Mouse (Mus musculus) G1E (cell line): ENCODE results near the gene Vps53. TPM values are rescaled to one million over a fixed set of nuclear protein-coding genes. Genes with fewer than 3 reads are reported as not detected.

Source experiments
- ATAC-seq: 2 replicates; pipeline ENCODE4 v1.8.0; 2016; ENCODE audit warnings: mild to moderate bottlenecking; ENCODE audit not compliant: insufficient number of reproducible peaks, poor library complexity, low FRiP score, severe bottlenecking; ENCODE audit errors: extremely low read depth
- DNase-seq: peaks from one replicate; pipeline ENCODE4 v3.0.0; 2012; ENCODE audit warnings: low spot score
- H3K27me3 ChIP-seq: 2 replicates; pipeline ENCODE4 v1.6.1; 2012; ENCODE audit warnings: mild to moderate bottlenecking, low read length, inconsistent platforms; ENCODE audit not compliant: insufficient read depth
- H3K36me3 ChIP-seq: replicated peaks from 2 replicates; pipeline ENCODE3; 2012; ENCODE audit warnings: mild to moderate bottlenecking, inconsistent platforms
- H3K4me1 ChIP-seq: 2 replicates; pipeline ENCODE4 v1.6.1; 2012; ENCODE audit warnings: low read depth, low read length, inconsistent platforms, mixed read lengths; ENCODE audit not compliant: insufficient read depth
- H3K4me3 ChIP-seq: 2 replicates; pipeline ENCODE4 v1.5.1; 2012; ENCODE audit warnings: low read depth, mild to moderate bottlenecking, inconsistent platforms, low read length, moderate library complexity, mixed read lengths
- H3K9me3 ChIP-seq: replicated peaks from 2 replicates; pipeline ENCODE4 v1.6.1; 2012; ENCODE audit warnings: inconsistent platforms
- CTCF ChIP-seq: IDR thresholded peaks from 2 replicates; pipeline ENCODE4 v1.5.1; 2012; ENCODE audit warnings: low read depth, low read length, inconsistent platforms, mixed read lengths
- GATA1 ChIP-seq: IDR thresholded peaks from 2 replicates; pipeline ENCODE4 v1.6.1; 2012; ENCODE audit warnings: borderline replicate concordance, low read length, inconsistent platforms, mixed read lengths
- GATA2 ChIP-seq: IDR thresholded peaks from 2 replicates; pipeline ENCODE4 v1.6.1; 2012; ENCODE audit warnings: low read depth, low read length, inconsistent platforms, borderline replicate concordance
- POLR2AphosphoS5 ChIP-seq: IDR thresholded peaks from 2 replicates; pipeline ENCODE4 v1.6.1; 2012; ENCODE audit warnings: low read depth, low read length, inconsistent platforms; ENCODE audit not compliant: insufficient replicate concordance
- TAL1 ChIP-seq: conservative IDR thresholded peaks from 2 replicates; pipeline ENCODE4 v1.6.1; 2012; ENCODE audit warnings: low read depth, low read length, inconsistent platforms, mixed read lengths
- polyA plus RNA-seq: library from polyadenylated mRNA; stranded (reverse); fragments of >175 nt; gene quantifications from 2 replicates; pipeline ENCODE4 v1.2.3, GENCODE M21; 2012
- total RNA-seq, 2 experiments: library from RNA; stranded (forward) in 1 of 2; stranded (reverse) in 1 of 2; fragments of 200-1000 nt in 1 of 2; fragments of >200 nt in 1 of 2; fragmentation: Nextera tagmentation in 1 of 2; gene quantifications; 2 replicates each; pipeline ENCODE4 v1.2.3; 2014 to 2017

The Vps53 gene
- total and polyA plus RNA-seq, 3 experiments = 26.1 to 39.3 (median 35.5) TPM

- H3K4me3 ChIP-seq = no peak overlapping the region
Measured at GRCm38 (mm10) chr11:76001237-76001878, 178.1 kb downstream of the Vps53 start.

GRCm38 (mm10) chr11:76000701-76001100 lies 178.7 kb downstream of the Vps53 start:
- H3K27me3 ChIP-seq = peaks cover 19% of the 10 kb centered on the region
- TF ChIP-seq POLR2AphosphoS5 = no peak
- TF ChIP-seq CTCF = no peak
- TF ChIP-seq GATA2 = no peak
- TF ChIP-seq GATA1 = no peak
- no peak for TF ChIP-seq TAL1
- no peaks in the 10 kb centered on the region for H3K4me1 ChIP-seq
- DNase-seq (no peak), ATAC-seq (no peak)
- H3K36me3 ChIP-seq = no peaks in the 10 kb centered on the region
- no peak overlapping the region for H3K4me3 ChIP-seq
- H3K9me3 ChIP-seq = no peaks in the 10 kb centered on the region

More at GRCm38 (mm10) chr11:76001237-76001878, 178.1 kb downstream of the Vps53 start:
- no peaks in the 10 kb centered on the region for H3K4me1 ChIP-seq
- DNase-seq (no peak), ATAC-seq (no peak)
- no peaks in the 10 kb centered on the region for H3K9me3 ChIP-seq
- TF ChIP-seq CTCF (no peak), TAL1 (no peak), POLR2AphosphoS5 (no peak), GATA1 (no peak), GATA2 (no peak)
- peaks cover 21% of the 10 kb centered on the region for H3K27me3 ChIP-seq
- no peaks in the 10 kb centered on the region for H3K36me3 ChIP-seq

GRCm38 (mm10) chr11:75999440-76000155 lies 179.8 kb downstream of the Vps53 start, which contains the start of gene 1700016K19Rik:
Gene 1700016K19Rik, plus strand, starts transcription at chr11:75999912.
- H3K9me3 ChIP-seq = no peaks in the 10 kb centered on the region
- H3K27me3 ChIP-seq = peaks cover 25% of the 10 kb centered on the region
- no peak for DNase-seq
- H3K4me1 ChIP-seq = no peaks in the 10 kb centered on the region
- no peaks in the 10 kb centered on the region for H3K36me3 ChIP-seq
- no peak within 1 kb of the TSS for H3K4me3 ChIP-seq
- TF ChIP-seq GATA2 (no peak), TAL1 (no peak), GATA1 (no peak)
- no peak for ATAC-seq

Other genes starting within 250 kb of the Vps53 start
- not detected in 2 replicates for gene Rph3al, start 241.2 kb downstream of the Vps53 start, total RNA-seq (2014; fragmentation: Nextera tagmentation)
- gene Rph3al, start 241.2 kb downstream of the Vps53 start, total RNA-seq (2017) = not detected in 2 replicates
- 0.08 TPM in 1 of 2 replicates, not detected in the other for gene Rph3al, start 241.2 kb downstream of the Vps53 start, polyA plus RNA-seq
- gene 1700016K19Rik, start 179.7 kb downstream of the Vps53 start, total RNA-seq (2014; fragmentation: Nextera tagmentation) = not detected in 2 replicates
- 0.16 TPM in 1 of 2 replicates, not detected in the other for gene 1700016K19Rik, start 179.7 kb downstream of the Vps53 start, total RNA-seq (2017)
- gene 1700016K19Rik, start 179.7 kb downstream of the Vps53 start, polyA plus RNA-seq = not detected in 2 replicates
- gene Rflnb, start 151.9 kb downstream of the Vps53 start, total RNA-seq (2014; fragmentation: Nextera tagmentation) = not detected in 2 replicates
- 0.05 and 0.06 TPM in 2 replicates for gene Rflnb, start 151.9 kb downstream of the Vps53 start, total RNA-seq (2017)
- gene Rflnb, start 151.9 kb downstream of the Vps53 start, polyA plus RNA-seq = 0.08 and 0.10 TPM in 2 replicates
- 23.5 and 39.0 TPM in 2 replicates for gene Fam57a, start within 50 bp of the Vps53 start, total RNA-seq (2014; fragmentation: Nextera tagmentation)
- gene Fam57a, start within 50 bp of the Vps53 start, total RNA-seq (2017) = 11.8 and 12.0 TPM in 2 replicates
- gene Fam57a, start within 50 bp of the Vps53 start, polyA plus RNA-seq = 3.2 and 3.3 TPM in 2 replicates
- gene Dbil5, start 38.0 kb upstream of the Vps53 start, total RNA-seq (2014; fragmentation: Nextera tagmentation) = not detected in 2 replicates
- 2.0 and 3.4 TPM in 2 replicates for gene Dbil5, start 38.0 kb upstream of the Vps53 start, total RNA-seq (2017)
- 0.16 and 0.25 TPM in 2 replicates for gene Dbil5, start 38.0 kb upstream of the Vps53 start, polyA plus RNA-seq
- gene Gemin4, start 38.0 kb upstream of the Vps53 start, total RNA-seq (2014; fragmentation: Nextera tagmentation) = 21.9 and 26.4 TPM in 2 replicates
- gene Gemin4, start 38.0 kb upstream of the Vps53 start, total RNA-seq (2017) = 19.1 and 20.7 TPM in 2 replicates
- gene Gemin4, start 38.0 kb upstream of the Vps53 start, polyA plus RNA-seq = 4.2 and 4.7 TPM in 2 replicates
- gene Mrm3, start 64.1 kb upstream of the Vps53 start, total RNA-seq (2014; fragmentation: Nextera tagmentation) = 10.7 and 10.8 TPM in 2 replicates
- 17.5 and 22.7 TPM in 2 replicates for gene Mrm3, start 64.1 kb upstream of the Vps53 start, total RNA-seq (2017)
- gene Mrm3, start 64.1 kb upstream of the Vps53 start, polyA plus RNA-seq = 13.3 and 13.5 TPM in 2 replicates
- gene Glod4, start 64.1 kb upstream of the Vps53 start, total RNA-seq (2014; fragmentation: Nextera tagmentation) = 61.4 and 62.4 TPM in 2 replicates
- 155 and 168 TPM in 2 replicates for gene Glod4, start 64.1 kb upstream of the Vps53 start, total RNA-seq (2017)
- gene Glod4, start 64.1 kb upstream of the Vps53 start, polyA plus RNA-seq = 5.6 and 5.8 TPM in 2 replicates
- gene Nxn, start 219.5 kb upstream of the Vps53 start, total RNA-seq (2014; fragmentation: Nextera tagmentation) = 4.4 TPM in 2 replicates
- gene Nxn, start 219.5 kb upstream of the Vps53 start, total RNA-seq (2017) = 5.0 and 6.0 TPM in 2 replicates
- 4.8 TPM in 2 replicates for gene Nxn, start 219.5 kb upstream of the Vps53 start, polyA plus RNA-seq
- 24.5 and 29.9 TPM in 2 replicates for gene Timm22, start 227.3 kb upstream of the Vps53 start, total RNA-seq (2014; fragmentation: Nextera tagmentation)
- 23.9 and 25.0 TPM in 2 replicates for gene Timm22, start 227.3 kb upstream of the Vps53 start, total RNA-seq (2017)
- 22.8 and 28.1 TPM in 2 replicates for gene Timm22, start 227.3 kb upstream of the Vps53 start, polyA plus RNA-seq